Mouse (Mus musculus) E14TG2a.4 (cell line): ENCODE measurements at regions not wholly inside any gene's neighbourhood (a gene's known extent, or its start where the extent isn't known, plus 50 kb on each side); places are given as distances from the start of the nearest gene placed in this dataset.

Experiments
- CTCF ChIP-seq: conservative IDR thresholded peaks from 2 replicates; pipeline ENCODE4 v1.5.1; 2014; ENCODE audit warnings: low read length
- POU5F1 ChIP-seq: IDR thresholded peaks from 2 replicates; pipeline ENCODE4 v1.6.1; 2014; ENCODE audit warnings: low read length, borderline replicate concordance

DNA sequence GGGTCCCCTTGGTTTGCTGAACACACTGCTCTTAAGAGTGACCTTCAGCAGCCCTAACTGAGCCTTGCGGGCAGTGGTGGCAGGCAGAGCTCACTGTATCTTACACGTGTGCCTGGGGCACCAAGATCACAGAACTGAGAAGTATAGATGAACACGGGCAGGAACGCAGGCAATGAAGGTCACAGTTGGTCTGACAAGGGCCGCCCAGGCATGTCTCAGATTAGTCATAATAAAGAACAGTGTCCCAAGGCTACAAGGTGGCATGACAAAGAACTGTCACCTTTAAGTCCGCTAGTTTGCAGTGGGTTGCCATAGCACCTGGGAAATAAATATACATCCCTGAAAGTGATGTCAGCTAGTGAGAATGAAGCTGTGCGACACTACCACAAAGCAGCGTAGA is 215.9 kb upstream of the A230072I06Rik start:
- TF ChIP-seq CTCF (no peak), POU5F1 (no peak)
